Mouse (Mus musculus): Measurements from ENCODE around the gene Qrich2. TPM values are rescaled to one million over a fixed set of nuclear protein-coding genes. Genes with fewer than 3 reads are reported as not detected.

Gene Qrich2
- total and polyA plus RNA-seq, 3 experiments: 0.11 TPM; not detected in 2

GRCm38 (mm10) chr11:116505573-116505972 lies 39.5 kb upstream of the Qrich2 start (continued):
- TF ChIP-seq ZMIZ1 (IDR thresholded peaks at IDR 0.05; ENCODE audit: low read depth, low read length): peak; percentile 25; the same call in 1 of the 2 replicates
- TF ChIP-seq MYC (IDR thresholded peaks at IDR 0.05; ENCODE audit: low read depth, low read length): peak; percentile 42; the same call in 1 of the 2 replicates
- 0 out of 2 replicates have a peak, but pooled peaks have one; percentile 11 for TF ChIP-seq ELF1 (IDR thresholded peaks at IDR 0.05; ENCODE audit: low read depth, low read length)
- TF ChIP-seq HCFC1 (IDR thresholded peaks at IDR 0.05; ENCODE audit: low read depth, low read length): no peak
- TF ChIP-seq CTCF (IDR thresholded peaks at IDR 0.05 in 2 of 3, conservative IDR thresholded peaks at IDR 0.05 in 1 of 3; ENCODE audit: control insufficient read depth in 1 of 3, insufficient read depth in 1 of 3, low read depth in 2 of 3, low read length in 3 of 3, poor library complexity in 1 of 3, severe bottlenecking in 1 of 3): no peak
- TF ChIP-seq MXI1 (IDR thresholded peaks at IDR 0.05; ENCODE audit: low read depth, low read length): no peak
- TF ChIP-seq NELFE (IDR thresholded peaks at IDR 0.05; ENCODE audit: low read depth, low read length): 0 out of 2 replicates have a peak, but pooled peaks have one; percentile 12
- no peak; the same call in 1 of the 2 replicates for TF ChIP-seq MAX (IDR thresholded peaks at IDR 0.05; ENCODE audit: low read length)

- Histone ChIP-seq H3K79me2 (ENCODE audit: control insufficient read depth, insufficient read depth, low read length, poor library complexity) (no peaks in the 10 kb centered on the region; the same call in 1 of the 2 replicates), H3K36me3 (ENCODE audit: control insufficient read depth in 1 of 2, insufficient read depth in 2 of 2, low read length in 2 of 2) (peaks cover 0 to 26% of the 10 kb centered on the region in 2 experiments; a peak in 2 of 4 replicates), H3K27ac (ENCODE audit: control insufficient read depth, low read depth, low read length) (peak overlapping the region; percentile 64), H3K4me1 (ENCODE audit: control insufficient read depth in 1 of 2, insufficient read depth in 2 of 2, low read length in 2 of 2) (peaks cover 23 to 40% of the 10 kb centered on the region in 2 experiments), H3K9ac (ENCODE audit: control insufficient read depth, low read depth, low read length, poor library complexity, severe bottlenecking) (no peak overlapping the region), H3K9me3 (replicated peaks; ENCODE audit: insufficient read depth, low read length) (no peaks in the 10 kb centered on the region), H3K4me3 (ENCODE audit: control insufficient read depth in 1 of 2, insufficient read depth in 1 of 2, low read depth in 2 of 2, low read length in 2 of 2) (no peak overlapping the region), H3K27me3 (ENCODE audit: control insufficient read depth in 1 of 2, insufficient read depth in 2 of 2, low read length in 2 of 2) (no peaks in the 10 kb centered on the region)
- peak; percentile 30 for DNase-seq (ENCODE audit: low read depth, low spot score)
- TF ChIP-seq POLR2AphosphoS5 (IDR thresholded peaks at IDR 0.05; ENCODE audit: borderline replicate concordance, low read depth, low read length) (no peak), RAD21 (IDR thresholded peaks at IDR 0.05; ENCODE audit: low read depth, low read length) (no peak), TCF12 (IDR thresholded peaks at IDR 0.05; ENCODE audit: low read depth, low read length) (no peak), ZC3H11A (IDR thresholded peaks at IDR 0.05; ENCODE audit: low read depth, low read length) (no peak), NELFE (IDR thresholded peaks at IDR 0.05; ENCODE audit: low read depth, low read length) (no peak), NRF1 (IDR thresholded peaks at IDR 0.05; ENCODE audit: insufficient read depth, low read depth, low read length, poor library complexity, severe bottlenecking) (no peak), CHD2 (IDR thresholded peaks at IDR 0.05; ENCODE audit: low read length) (no peak), CTCF (IDR thresholded peaks at IDR 0.05 in 2 of 3, conservative IDR thresholded peaks at IDR 0.05 in 1 of 3; ENCODE audit: control insufficient read depth in 1 of 3, insufficient read depth in 1 of 3, low read depth in 2 of 3, low read length in 3 of 3, poor library complexity in 1 of 3, severe bottlenecking in 1 of 3) (no peak), TBP (IDR thresholded peaks at IDR 0.05; ENCODE audit: low read depth, low read length) (no peak), ZKSCAN1 (IDR thresholded peaks at IDR 0.05; ENCODE audit: low read depth, low read length) (no peak), JUND (IDR thresholded peaks at IDR 0.05; ENCODE audit: low read depth, low read length) (no peak)
Observed at GRCm38 (mm10) chr11:116504516-116504915, 38.5 kb upstream of the Qrich2 start.

Data from MEL (cell line).